Mouse (Mus musculus) c-Kit-positive CD71-negative TER-119-negative erythroid progenitor cells, embryonic 14.5 days (primary cell): Measurements from ENCODE around the gene Apobec3.

Experiments
- DNase-seq: peaks from one replicate; pipeline ENCODE4 v3.0.0-alpha.2; 2013; ENCODE audit warnings: low read depth

Gene Apobec3

GRCm38 (mm10) chr15:79950250-79951025 lies 59.0 kb downstream of the Apobec3 start:
- no peak for DNase-seq

- no peak for DNase-seq
Measured at GRCm38 (mm10) chr15:79951226-79951625, 59.8 kb downstream of the Apobec3 start.

- DNase-seq: no peak
Measured at GRCm38 (mm10) chr15:79951730-79952503, 60.5 kb downstream of the Apobec3 start.

DNA sequence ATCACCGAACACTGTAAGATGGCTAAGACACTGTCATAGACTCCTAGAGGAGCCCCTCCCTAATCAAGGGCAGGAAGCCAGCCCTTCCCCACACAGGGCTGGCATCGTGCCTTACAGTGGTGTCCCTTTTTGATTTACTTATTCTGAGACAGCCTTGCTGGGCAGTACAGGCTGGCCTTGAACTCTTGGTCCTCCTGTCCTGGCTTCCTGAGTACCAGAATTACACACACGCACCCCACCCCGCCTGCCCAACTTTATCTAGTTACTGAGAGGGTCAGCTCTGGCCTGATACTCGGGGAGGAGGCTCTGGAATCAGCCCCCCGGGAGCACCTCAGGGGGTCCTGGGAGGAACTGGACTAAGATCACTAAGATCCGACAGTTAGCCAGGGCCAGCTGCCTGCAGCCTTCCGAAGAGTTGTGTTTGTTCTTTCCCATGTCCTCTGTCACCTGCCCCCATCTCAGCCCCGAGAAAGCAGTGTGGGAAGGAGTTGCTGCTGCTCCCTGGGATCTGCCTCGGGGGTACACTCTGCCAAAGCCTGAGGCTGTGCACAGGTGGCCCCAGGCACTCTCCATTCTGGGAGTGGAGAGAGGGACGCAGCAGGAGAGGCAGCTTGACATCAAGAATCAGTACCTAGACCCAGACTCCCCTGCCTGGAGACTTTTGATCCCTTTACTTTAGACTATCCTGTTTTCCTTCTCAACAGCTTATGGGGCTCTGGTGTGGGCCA lies 61.2 kb downstream of the Apobec3 start:
- DNase-seq: no peak

DNA sequence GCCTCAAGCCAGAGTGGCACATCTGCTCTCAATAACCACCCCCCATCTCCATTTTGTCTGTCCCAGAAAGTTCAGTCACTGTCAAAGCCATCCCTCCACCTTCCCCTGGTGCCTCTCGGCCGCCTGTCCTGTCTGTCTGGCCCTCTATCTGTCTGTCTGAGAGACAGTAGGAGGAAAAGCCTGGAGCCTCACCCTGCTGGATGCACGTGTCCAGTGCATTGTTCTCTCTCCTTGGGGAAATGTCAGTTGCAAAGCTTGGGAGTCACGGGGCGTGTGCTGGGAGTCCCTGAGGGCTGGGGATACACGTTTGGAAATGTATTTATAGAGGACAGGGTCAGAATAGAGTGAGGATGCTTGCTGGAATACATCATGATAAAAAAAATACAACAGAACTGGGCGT lies 62.0 kb downstream of the Apobec3 start:
- no peak for DNase-seq

DNA sequence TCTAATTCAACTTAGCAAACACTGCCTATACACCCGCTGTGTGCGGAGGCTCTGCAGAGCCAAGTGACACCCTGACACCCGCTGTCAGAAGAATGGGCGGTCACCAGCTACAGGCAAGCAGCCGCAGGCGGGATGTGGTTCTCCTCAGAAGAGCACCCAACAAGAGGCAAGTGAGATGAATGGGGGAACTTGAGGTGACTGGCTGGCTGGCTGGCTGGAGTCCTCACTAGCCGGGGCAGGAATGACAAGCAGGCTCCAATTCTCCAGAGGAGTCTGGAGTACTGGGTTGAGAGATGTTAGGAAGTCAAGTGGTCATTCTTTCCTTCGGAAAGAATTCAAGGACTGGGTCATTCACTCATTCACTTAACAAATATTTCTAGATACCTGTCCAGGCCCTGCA lies 65.1 kb downstream of the Apobec3 start:
- no peak for DNase-seq

GRCm38 (mm10) chr15:79958418-79958817 lies 67.0 kb downstream of the Apobec3 start:
- no peak for DNase-seq

- DNase-seq: no peak
Measured at GRCm38 (mm10) chr15:79961366-79961921, 70.0 kb downstream of the Apobec3 start.

GRCm38 (mm10) chr15:79962661-79963060 lies 71.2 kb downstream of the Apobec3 start:
- no peak for DNase-seq

DNA sequence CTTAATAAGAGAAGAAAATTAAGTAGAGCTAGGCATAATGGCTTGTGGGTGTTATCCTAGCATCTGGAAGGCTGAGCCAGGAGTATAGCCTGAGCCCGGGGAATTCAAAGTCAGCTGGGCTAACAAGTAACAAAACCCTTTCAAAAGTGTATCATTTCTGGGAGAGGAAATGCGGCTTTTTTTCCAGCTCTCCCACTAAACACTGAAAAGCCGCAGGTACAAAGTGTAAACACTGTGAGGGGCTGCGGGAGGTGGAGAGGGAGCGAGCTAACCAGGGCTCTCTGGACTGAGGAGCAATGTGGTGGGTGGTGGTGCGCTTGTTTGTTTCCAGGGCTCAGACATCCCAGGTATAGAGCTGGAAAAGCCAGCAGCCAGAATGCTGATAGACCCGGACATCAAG lies 72.9 kb downstream of the Apobec3 start:
- no peak for DNase-seq
